Mouse (Mus musculus): Measurements from ENCODE around the gene Tex28. TPM values are rescaled to one million over a fixed set of nuclear protein-coding genes. Genes with fewer than 3 reads are reported as not detected.
"Not testable (repeated sequence)": the region's sequence is repeated elsewhere in the genome, so short reads cannot be mapped to it uniquely, and the experiment has no call there.

The Tex28 gene
- not detected for total RNA-seq (2018; cell fraction: chromatin; rRNA removed)
- not detected for total RNA-seq (2018; cell fraction: cytosol; rRNA removed)
- not detected for total RNA-seq (2018; cell fraction: nucleus; rRNA removed)
- polyA plus RNA-seq (2018), result not detected in 3 replicates

DNA sequence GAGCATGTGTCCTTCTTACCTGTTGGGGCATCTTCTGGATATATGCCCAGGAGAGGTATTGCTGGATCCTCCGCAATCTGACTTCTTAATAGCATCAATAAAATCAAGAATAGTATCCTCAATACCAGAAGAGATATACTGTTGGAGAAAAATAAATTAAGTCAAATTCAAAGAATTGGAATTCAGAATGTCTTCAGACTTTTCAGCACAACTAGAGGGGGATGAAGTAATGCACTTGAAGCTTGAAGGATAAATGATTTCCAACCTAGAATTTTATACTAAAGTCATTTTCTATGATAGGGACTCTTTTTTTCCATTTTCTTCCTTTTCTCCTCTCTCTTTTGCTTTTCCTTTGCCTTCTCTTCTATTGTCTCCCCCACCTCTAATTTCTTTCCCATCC, at the start of gene Tex28:
TSS of gene Tex28 (minus strand) at position 101 of the 400 bp plus-strand sequence.
- H3K79me2 ChIP-seq (ENCODE audit: inconsistent target), result no peaks in the 10 kb centered on the region
- no peak within 1 kb of the TSS for H3K4me3 ChIP-seq (ENCODE audit: inconsistent target)
- no peaks in the 10 kb centered on the region for H3K36me3 ChIP-seq (ENCODE audit: inconsistent target)
- H3K27ac ChIP-seq, result no peak within 1 kb of the TSS
- WGBS (ENCODE audit: missing documents), result 82% methylated on average over 1 of the region's 1 CpGs

GRCm38 (mm10) chrX:74203556-74203955, 35.9 kb upstream of the Tex28 start:
- H3K4me3 ChIP-seq (ENCODE audit: inconsistent target), result no peak overlapping the region
- no peaks in the 10 kb centered on the region for H3K79me2 ChIP-seq (ENCODE audit: inconsistent target)
- H3K36me3 ChIP-seq (ENCODE audit: inconsistent target), result no peaks in the 10 kb centered on the region
- 86% methylated on average over 2 of the region's 2 CpGs for WGBS (ENCODE audit: missing documents)
- no peak overlapping the region for H3K27ac ChIP-seq

DNA sequence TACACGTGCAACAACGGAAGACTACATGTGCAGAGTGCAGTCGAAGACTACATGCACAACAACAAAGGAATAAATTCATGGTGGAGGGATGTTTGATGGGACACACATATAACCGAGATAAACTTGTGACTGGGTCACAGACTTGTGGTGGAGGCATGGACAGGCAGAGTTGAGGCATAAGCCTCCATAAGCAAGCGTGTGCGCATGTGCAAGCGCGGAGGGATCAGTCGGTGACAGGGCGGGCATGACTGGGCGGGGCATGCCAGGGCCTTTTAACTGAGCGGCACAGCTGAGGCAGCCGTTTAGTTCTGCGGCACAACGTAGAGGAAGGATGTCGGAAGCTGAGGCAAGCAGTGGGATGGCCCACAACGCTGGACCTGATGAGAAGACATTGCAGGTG, 9.3 kb upstream of the Tex28 start, which contains the start of gene Tktl1:
TSS of gene Tktl1 (plus strand) at position 301 of the 400 bp plus-strand sequence.
- Histone ChIP-seq H3K27ac (no peak within 1 kb of the TSS), H3K36me3 (ENCODE audit: inconsistent target) (no peaks in the 10 kb centered on the region), H3K4me3 (ENCODE audit: inconsistent target) (no peak within 1 kb of the TSS), H3K79me2 (ENCODE audit: inconsistent target) (no peaks in the 10 kb centered on the region)
- WGBS (ENCODE audit: missing documents), result 90% methylated on average over 16 of the region's 17 CpGs

GRCm38 (mm10) chrX:74135263-74135662, 32.4 kb downstream of the Tex28 start, which contains the start of gene Mecp2:
Gene Mecp2, minus strand, starts transcription at chrX:74135363.
- WGBS (ENCODE audit: missing documents), result 56% methylated on average over 1 of the region's 1 CpGs

GRCm38 (mm10) chrX:74127164-74127563, 40.5 kb downstream of the Tex28 start, which contains the start of gene Opn1mw:
Gene Opn1mw, plus strand, starts transcription at chrX:74127464.
- Histone ChIP-seq H3K79me2 (ENCODE audit: inconsistent target) (no peaks in the 10 kb centered on the region), H3K36me3 (ENCODE audit: inconsistent target) (no peaks in the 10 kb centered on the region), H3K27ac (no peak within 1 kb of the TSS), H3K4me3 (ENCODE audit: inconsistent target) (no peak within 1 kb of the TSS)

More at GRCm38 (mm10) chrX:74135263-74135662, 32.4 kb downstream of the Tex28 start, which contains the start of gene Mecp2:
- not testable (repeated sequence) for H3K79me2 ChIP-seq (ENCODE audit: inconsistent target); H3K4me3 ChIP-seq (ENCODE audit: inconsistent target); H3K36me3 ChIP-seq (ENCODE audit: inconsistent target); H3K27ac ChIP-seq

GRCm38 (mm10) chrX:74124975-74125374, 42.7 kb downstream of the Tex28 start:
- no peak overlapping the region for H3K27ac ChIP-seq
- H3K79me2 ChIP-seq (ENCODE audit: inconsistent target), result no peaks in the 10 kb centered on the region
- H3K4me3 ChIP-seq (ENCODE audit: inconsistent target), result no peak overlapping the region
- WGBS (ENCODE audit: missing documents), result 60% methylated on average over 2 of the region's 2 CpGs
- H3K36me3 ChIP-seq (ENCODE audit: inconsistent target), result no peaks in the 10 kb centered on the region

- Histone ChIP-seq H3K4me3 (ENCODE audit: inconsistent target) (peak overlapping the region; percentile 4; the same call in 1 of the 2 replicates), H3K36me3 (ENCODE audit: inconsistent target) (no peaks in the 10 kb centered on the region), H3K27ac (peak overlapping the region; percentile 12), H3K79me2 (ENCODE audit: inconsistent target) (no peaks in the 10 kb centered on the region)
- 10% methylated on average over 9 of the region's 10 CpGs for WGBS (ENCODE audit: missing documents)
Observed at GRCm38 (mm10) chrX:74115511-74115910, 52.1 kb downstream of the Tex28 start.

- no peaks in the 10 kb centered on the region for H3K36me3 ChIP-seq (ENCODE audit: inconsistent target)
- no peak overlapping the region for H3K27ac ChIP-seq
- H3K79me2 ChIP-seq (ENCODE audit: inconsistent target), result no peaks in the 10 kb centered on the region
- H3K4me3 ChIP-seq (ENCODE audit: inconsistent target), result no peak overlapping the region
Observed at GRCm38 (mm10) chrX:74114036-74114435, 53.6 kb downstream of the Tex28 start.

DNA sequence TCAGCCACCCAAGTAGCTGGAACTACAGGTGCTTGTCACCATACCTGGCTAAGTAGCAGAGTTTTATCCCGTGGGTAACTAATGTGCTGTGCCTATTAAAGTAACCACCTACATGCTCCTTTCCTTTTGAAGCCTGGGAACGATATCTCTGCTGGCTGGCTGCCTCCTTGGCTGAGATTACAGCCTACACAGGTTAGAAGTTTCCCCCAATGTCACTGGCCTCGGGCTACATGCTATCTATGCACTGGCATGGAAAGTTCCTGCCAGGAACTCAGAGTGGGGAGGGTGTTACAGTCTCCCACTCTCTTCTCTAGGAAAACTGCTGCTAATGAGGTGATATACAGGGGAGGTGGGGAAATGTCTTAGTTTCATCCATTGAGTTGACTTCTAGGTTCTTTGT, 58.9 kb downstream of the Tex28 start:
- WGBS (ENCODE audit: missing documents), result 76% methylated on average over 3 of the region's 3 CpGs
- Histone ChIP-seq H3K79me2 (ENCODE audit: inconsistent target) (no peaks in the 10 kb centered on the region), H3K27ac (no peak overlapping the region), H3K36me3 (ENCODE audit: inconsistent target) (no peaks in the 10 kb centered on the region), H3K4me3 (ENCODE audit: inconsistent target) (no peak overlapping the region)

GRCm38 (mm10) chrX:74105916-74106315, 61.7 kb downstream of the Tex28 start:
- H3K79me2 ChIP-seq (ENCODE audit: inconsistent target), result no peaks in the 10 kb centered on the region
- H3K27ac ChIP-seq, result no peak overlapping the region
- no peak overlapping the region for H3K4me3 ChIP-seq (ENCODE audit: inconsistent target)
- H3K36me3 ChIP-seq (ENCODE audit: inconsistent target), result no peaks in the 10 kb centered on the region
- WGBS (ENCODE audit: missing documents), result 44% methylated on average over 2 of the region's 2 CpGs

- Histone ChIP-seq H3K4me3 (ENCODE audit: inconsistent target) (no peak overlapping the region), H3K79me2 (ENCODE audit: inconsistent target) (no peaks in the 10 kb centered on the region), H3K36me3 (ENCODE audit: inconsistent target) (no peaks in the 10 kb centered on the region), H3K27ac (no peak overlapping the region)
- WGBS (ENCODE audit: missing documents), result 53% methylated on average over 4 of the region's 4 CpGs
Observed at GRCm38 (mm10) chrX:74103457-74104188, 64.0 kb downstream of the Tex28 start.

Other genes starting within 250 kb of the Tex28 start
- gene Arhgap4, start 246.0 kb downstream of the Tex28 start, polyA plus RNA-seq (2018), result 13.2 to 18.0 TPM (median 14.5 TPM) in 3 replicates
- 15.6 to 28.5 TPM (median 20.5 TPM) in 3 replicates for gene Naa10, start 245.9 kb downstream of the Tex28 start, polyA plus RNA-seq (2018)
- gene Renbp, start 237.0 kb downstream of the Tex28 start, polyA plus RNA-seq (2018), result 146 to 221 TPM (median 206 TPM) in 3 replicates
- 43.0 to 62.9 TPM (median 54.1 TPM) in 3 replicates for gene Hcfc1, start 201.5 kb downstream of the Tex28 start, polyA plus RNA-seq (2018)
- gene Irak1, start 143.9 kb downstream of the Tex28 start, polyA plus RNA-seq (2018), result 56.5 to 75.1 TPM (median 66.5 TPM) in 3 replicates
- gene Opn1mw, start 40.4 kb downstream of the Tex28 start, polyA plus RNA-seq (2018), result not detected in 3 replicates
- gene Mecp2, start 32.5 kb downstream of the Tex28 start, polyA plus RNA-seq (2018), result 13.0 to 16.3 TPM (median 15.6 TPM) in 3 replicates
- gene Tktl1, start 9.4 kb upstream of the Tex28 start, polyA plus RNA-seq (2018), result not detected in 3 replicates
- 167 to 435 TPM (median 388 TPM) in 3 replicates for gene Flna, start 82.0 kb upstream of the Tex28 start, polyA plus RNA-seq (2018)
- 35.7 to 94.2 TPM (median 47.2 TPM) in 3 replicates for gene Emd, start 86.8 kb upstream of the Tex28 start, polyA plus RNA-seq (2018)
- 1,104 to 3,117 TPM (median 2,186 TPM) in 3 replicates for gene Rpl10, start 103.0 kb upstream of the Tex28 start, polyA plus RNA-seq (2018)
- gene Taz, start 114.1 kb upstream of the Tex28 start, polyA plus RNA-seq (2018), result 20.9 to 53.4 TPM (median 35.7 TPM) in 3 replicates
- 142 to 185 TPM (median 160 TPM) in 3 replicates for gene Dnase1l1, start 114.5 kb upstream of the Tex28 start, polyA plus RNA-seq (2018)
- gene Atp6ap1, start 129.3 kb upstream of the Tex28 start, polyA plus RNA-seq (2018), result 423 to 572 TPM (median 484 TPM) in 3 replicates
- gene Gdi1, start 137.2 kb upstream of the Tex28 start, polyA plus RNA-seq (2018), result 40.7 to 86.1 TPM (median 74.6 TPM) in 3 replicates
- 106 to 278 TPM (median 113 TPM) in 3 replicates for gene Fam50a, start 145.2 kb upstream of the Tex28 start, polyA plus RNA-seq (2018)
- 1.9 to 2.8 TPM (median 2.2 TPM) in 3 replicates for gene Plxna3, start 161.2 kb upstream of the Tex28 start, polyA plus RNA-seq (2018)
- gene Lage3, start 185.8 kb upstream of the Tex28 start, polyA plus RNA-seq (2018), result 25.6 to 62.6 TPM (median 35.9 TPM) in 3 replicates
- 17.1 to 29.5 TPM (median 25.0 TPM) in 3 replicates for gene Ubl4a, start 205.4 kb upstream of the Tex28 start, polyA plus RNA-seq (2018)
- 25.6 to 29.5 TPM (median 27.5 TPM) in 3 replicates for gene Slc10a3, start 205.5 kb upstream of the Tex28 start, polyA plus RNA-seq (2018)
- 24.1 to 37.8 TPM (median 27.4 TPM) in 3 replicates for gene Fam3a, start 225.4 kb upstream of the Tex28 start, polyA plus RNA-seq (2018)
- gene Ikbkg, start 225.5 kb upstream of the Tex28 start, polyA plus RNA-seq (2018), result 21.1 to 27.6 TPM (median 22.4 TPM) in 3 replicates

Measured in macrophage (primary cell).